Mouse (Mus musculus) kidney, adult 2 months (tissue): ENCODE results near the gene Gpr37.

Experiments
- CTCF ChIP-seq: fragments of 200-500 bp; conservative IDR thresholded peaks from 2 replicates; pipeline ENCODE4 v1.5.1; 2011; ENCODE audit warnings: low read depth, mild to moderate bottlenecking, control low read depth, low read length, moderate library complexity, mixed read lengths; ENCODE audit not compliant: insufficient read depth, insufficient read length
- POLR2A ChIP-seq: fragments of 200-500 bp; IDR thresholded peaks from one replicate; pipeline ENCODE4 v1.6.1; 2011; ENCODE audit warnings: low read depth, low read length, control low read depth

DNA sequence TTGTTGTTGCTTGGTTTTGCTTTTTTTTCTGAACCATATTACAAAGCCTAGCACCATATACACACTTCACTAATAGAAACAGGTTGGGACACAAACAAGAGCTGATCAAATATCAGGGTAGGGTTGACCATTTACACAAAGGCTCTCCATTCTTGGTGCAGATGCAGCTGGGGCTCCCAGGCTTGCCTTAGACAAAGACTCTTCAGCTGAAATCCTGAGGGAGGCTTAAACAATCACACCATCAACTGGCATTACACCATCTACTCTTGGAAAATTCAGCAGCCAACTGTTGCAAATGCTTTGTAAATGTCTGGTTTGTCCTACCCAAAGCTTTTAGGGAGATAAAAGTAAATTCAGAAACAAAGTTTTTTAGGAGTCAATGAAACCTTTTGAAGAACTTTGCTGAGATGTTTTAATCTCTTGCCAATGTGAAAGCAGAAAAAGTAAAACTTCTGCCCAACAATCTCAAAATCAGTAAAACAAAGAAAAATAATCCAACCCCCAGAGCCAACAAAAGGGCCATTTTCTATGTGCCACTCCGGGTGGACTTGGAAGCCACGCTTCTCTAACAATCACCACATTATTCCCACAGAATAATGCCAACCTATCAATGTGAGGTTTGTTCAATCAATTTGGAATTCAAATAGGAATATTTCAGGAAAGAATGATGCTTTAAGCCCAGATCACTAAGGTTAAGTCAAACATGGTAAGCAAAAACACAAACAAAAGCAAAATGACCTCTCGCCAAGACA is 30.4 kb downstream of the Gpr37 start:
- TF ChIP-seq CTCF (no peak), POLR2A (no peak)
